Mouse (Mus musculus): ENCODE measurements around the gene Fbxl17. TPM values are rescaled to one million over a fixed set of nuclear protein-coding genes. Genes with fewer than 3 reads are reported as not detected.

The Fbxl17 gene
- total RNA-seq, 1 experiment from 2014 or later, result 17.1 TPM

GRCm38 (mm10) chr17:63056976-63057375 is 442.8 kb downstream of the Fbxl17 start:
- no peak for ATAC-seq (ENCODE audit: extremely low read depth, insufficient number of reproducible peaks, low FRiP score, poor library complexity, severe bottlenecking)

GRCm38 (mm10) chr17:63053311-63053710 is 446.5 kb downstream of the Fbxl17 start:
- no peak for ATAC-seq (ENCODE audit: extremely low read depth, insufficient number of reproducible peaks, low FRiP score, poor library complexity, severe bottlenecking)

GRCm38 (mm10) chr17:63046401-63046800 is 453.4 kb downstream of the Fbxl17 start:
- ATAC-seq (ENCODE audit: extremely low read depth, insufficient number of reproducible peaks, low FRiP score, poor library complexity, severe bottlenecking), result no peak

GRCm38 (mm10) chr17:63045297-63045696 is 454.5 kb downstream of the Fbxl17 start:
- no peak for ATAC-seq (ENCODE audit: extremely low read depth, insufficient number of reproducible peaks, low FRiP score, poor library complexity, severe bottlenecking)

DNA sequence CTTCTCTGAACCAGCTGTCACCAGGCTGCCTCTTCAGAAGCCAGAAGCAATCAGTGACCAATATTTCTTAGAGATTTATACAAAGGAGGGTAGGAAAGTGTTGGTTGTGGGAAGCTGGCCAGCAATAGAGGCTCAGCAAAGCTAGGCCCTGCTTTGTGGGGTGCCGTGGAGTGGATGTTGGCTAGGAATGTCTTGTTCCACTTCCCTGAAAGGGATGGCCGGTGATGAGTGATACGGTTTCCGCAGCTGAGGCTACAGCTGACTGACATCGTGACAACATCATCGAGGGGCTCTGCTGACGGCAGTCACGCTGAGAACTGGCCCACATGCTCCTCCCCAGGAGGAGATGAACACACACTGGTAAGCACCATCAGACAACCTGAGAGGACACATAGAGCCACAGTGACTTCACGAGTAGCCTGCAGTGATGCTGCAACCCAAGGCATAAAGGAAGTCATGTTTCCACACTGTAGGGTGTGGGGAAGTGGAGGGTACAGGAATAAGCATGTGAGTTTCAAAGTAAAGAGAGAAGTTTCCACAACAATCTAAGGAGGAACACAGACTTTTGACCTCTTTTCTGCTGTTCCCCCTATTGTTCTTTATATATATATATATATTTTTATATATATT is 456.7 kb downstream of the Fbxl17 start:
- peak; percentile 50; the same call in 1 of the 2 replicates for ATAC-seq (ENCODE audit: extremely low read depth, insufficient number of reproducible peaks, low FRiP score, poor library complexity, severe bottlenecking)

- no peak for ATAC-seq (ENCODE audit: extremely low read depth, insufficient number of reproducible peaks, low FRiP score, poor library complexity, severe bottlenecking)
These were observed 462.3 kb downstream of the Fbxl17 start for GRCm38 (mm10) chr17:63037562-63037961.

- no peak for ATAC-seq (ENCODE audit: extremely low read depth, insufficient number of reproducible peaks, low FRiP score, poor library complexity, severe bottlenecking)
These were observed 466.7 kb downstream of the Fbxl17 start for GRCm38 (mm10) chr17:63033141-63033540.

DNA sequence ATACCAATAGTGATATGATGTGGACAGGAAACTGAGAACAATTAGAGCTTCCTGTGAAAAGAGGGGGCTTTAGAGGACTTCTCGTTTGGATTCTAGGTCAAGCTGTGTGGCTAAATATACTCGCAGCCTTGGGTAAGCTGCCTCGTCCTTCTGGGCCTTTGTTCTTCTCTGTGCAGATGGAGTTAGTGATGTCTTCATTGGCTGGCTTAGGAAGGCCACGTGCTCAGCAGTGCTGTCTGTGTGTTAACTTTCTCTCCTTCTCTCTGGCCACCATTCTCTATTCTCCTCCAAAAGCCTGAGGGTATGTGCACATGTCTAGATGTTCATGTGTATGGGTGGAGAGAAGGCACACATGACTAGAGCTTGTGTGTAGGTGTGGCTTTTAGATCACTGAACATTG is 470.7 kb downstream of the Fbxl17 start:
- no peak for ATAC-seq (ENCODE audit: extremely low read depth, insufficient number of reproducible peaks, low FRiP score, poor library complexity, severe bottlenecking)

DNA sequence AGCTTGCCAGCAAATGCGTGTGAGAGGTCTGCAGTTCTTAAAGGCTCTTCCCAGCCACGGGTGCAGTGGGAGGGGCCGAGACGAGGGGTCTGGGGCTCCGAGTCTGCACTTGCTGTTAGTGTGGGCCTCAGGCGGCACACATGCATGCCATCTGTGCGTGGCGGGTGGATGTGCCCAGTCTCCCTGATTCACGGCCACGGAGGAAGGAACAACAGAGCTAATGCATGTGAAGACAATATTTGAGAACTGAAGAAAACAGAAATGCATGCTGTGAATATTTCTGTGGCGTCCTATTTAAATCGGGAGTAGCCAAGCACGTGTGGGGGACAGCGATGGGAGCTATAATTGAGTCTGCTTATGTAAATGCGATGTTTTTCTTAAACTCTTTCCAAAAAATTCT is 474.6 kb downstream of the Fbxl17 start:
- ATAC-seq (ENCODE audit: extremely low read depth, insufficient number of reproducible peaks, low FRiP score, poor library complexity, severe bottlenecking), result no peak

- ATAC-seq (ENCODE audit: extremely low read depth, insufficient number of reproducible peaks, low FRiP score, poor library complexity, severe bottlenecking), result no peak
These were observed 482.1 kb downstream of the Fbxl17 start for GRCm38 (mm10) chr17:63017605-63018167.

DNA sequence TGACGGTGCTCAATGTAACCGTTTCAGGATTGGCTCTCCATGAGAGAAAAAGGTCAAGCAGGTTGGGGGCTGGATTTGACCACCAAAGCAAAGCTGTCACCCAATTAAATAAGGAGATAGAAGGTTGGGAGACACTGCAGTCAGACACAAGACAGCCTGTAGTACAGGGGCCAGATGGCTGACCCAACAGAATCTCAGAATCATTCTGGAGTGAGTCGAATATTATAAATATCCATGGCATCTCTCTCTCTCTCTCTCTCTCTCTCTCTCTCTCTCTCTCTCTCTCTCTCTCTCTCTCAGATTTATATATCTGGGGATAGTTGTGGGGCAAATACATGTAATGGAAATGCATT is 487.3 kb downstream of the Fbxl17 start:
- ATAC-seq (ENCODE audit: extremely low read depth, insufficient number of reproducible peaks, low FRiP score, poor library complexity, severe bottlenecking), result no peak

GRCm38 (mm10) chr17:63011893-63012570 is 487.8 kb downstream of the Fbxl17 start:
- peak; percentile 73; the same call in 1 of the 2 replicates for ATAC-seq (ENCODE audit: extremely low read depth, insufficient number of reproducible peaks, low FRiP score, poor library complexity, severe bottlenecking)

- no peak for ATAC-seq (ENCODE audit: extremely low read depth, insufficient number of reproducible peaks, low FRiP score, poor library complexity, severe bottlenecking)
These were observed 489.0 kb downstream of the Fbxl17 start for GRCm38 (mm10) chr17:63010830-63011229.

DNA sequence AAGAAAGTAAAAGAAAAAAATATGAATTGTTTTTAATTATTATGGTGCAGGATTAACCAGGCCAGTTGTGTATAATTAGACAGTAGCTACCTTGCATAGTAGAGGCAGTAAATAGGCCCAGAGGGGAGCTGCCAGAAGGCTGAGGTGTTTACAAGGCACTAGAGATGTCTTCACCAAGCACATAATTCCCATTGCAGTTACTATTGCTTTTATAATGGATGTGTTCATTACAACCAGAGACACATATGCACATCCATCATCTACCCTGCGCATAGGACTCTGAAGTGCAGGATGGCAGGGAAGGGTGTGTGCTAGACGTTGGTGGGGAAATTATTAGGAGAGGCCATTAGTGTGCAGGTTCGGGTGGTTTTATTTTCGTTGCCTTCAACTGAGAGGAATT is 491.0 kb downstream of the Fbxl17 start:
- ATAC-seq (ENCODE audit: extremely low read depth, insufficient number of reproducible peaks, low FRiP score, poor library complexity, severe bottlenecking), result no peak

- ATAC-seq (ENCODE audit: extremely low read depth, insufficient number of reproducible peaks, low FRiP score, poor library complexity, severe bottlenecking), result no peak
These were observed 491.5 kb downstream of the Fbxl17 start for GRCm38 (mm10) chr17:63008277-63008676.

GRCm38 (mm10) chr17:63007876-63008275 is 491.9 kb downstream of the Fbxl17 start:
- ATAC-seq (ENCODE audit: extremely low read depth, insufficient number of reproducible peaks, low FRiP score, poor library complexity, severe bottlenecking), result no peak

Measured in neutrophil, adult 5-6 weeks (primary cell).